Mouse (Mus musculus) right cerebral cortex, adult 18-20 months (tissue): ENCODE data around the gene Serinc5.

Experiments used
- DNase-seq: peaks from one replicate; pipeline ENCODE4 v3.0.0; 2022; ENCODE audit warnings: mixed read lengths

Serinc5 gene

DNA sequence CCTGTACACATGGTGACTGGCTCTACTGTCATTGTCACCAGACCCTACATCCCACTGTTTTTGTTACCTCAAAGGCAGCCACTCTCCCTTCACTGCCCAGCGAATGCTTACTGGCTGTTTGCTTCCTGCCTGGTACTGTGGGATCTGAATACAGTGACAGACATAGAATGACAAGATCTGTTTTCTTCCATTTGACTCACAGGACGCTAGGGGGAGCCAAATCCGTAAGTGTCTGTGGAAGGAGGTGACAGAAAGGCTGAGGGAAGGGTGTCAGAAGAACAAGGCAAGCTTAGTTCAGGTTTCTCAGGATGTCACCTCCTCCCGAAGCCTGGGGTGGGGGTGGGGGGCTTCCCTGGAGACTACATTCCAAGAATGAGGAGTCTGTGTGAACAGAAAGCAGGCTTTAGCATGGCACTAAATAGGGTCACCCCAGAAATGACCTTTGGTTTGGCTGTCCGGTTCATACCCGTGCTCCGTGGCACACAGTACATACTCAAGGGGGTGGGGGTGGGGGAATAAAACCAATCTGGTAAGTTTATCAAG is 140.2 kb downstream of the Serinc5 start:
- peak; percentile 87 for DNase-seq

- peak; percentile 95 for DNase-seq
These were observed 141.1 kb downstream of the Serinc5 start for GRCm38 (mm10) chr13:92751726-92752565.

GRCm38 (mm10) chr13:92753676-92754075 is 142.8 kb downstream of the Serinc5 start:
- DNase-seq = no peak

DNA sequence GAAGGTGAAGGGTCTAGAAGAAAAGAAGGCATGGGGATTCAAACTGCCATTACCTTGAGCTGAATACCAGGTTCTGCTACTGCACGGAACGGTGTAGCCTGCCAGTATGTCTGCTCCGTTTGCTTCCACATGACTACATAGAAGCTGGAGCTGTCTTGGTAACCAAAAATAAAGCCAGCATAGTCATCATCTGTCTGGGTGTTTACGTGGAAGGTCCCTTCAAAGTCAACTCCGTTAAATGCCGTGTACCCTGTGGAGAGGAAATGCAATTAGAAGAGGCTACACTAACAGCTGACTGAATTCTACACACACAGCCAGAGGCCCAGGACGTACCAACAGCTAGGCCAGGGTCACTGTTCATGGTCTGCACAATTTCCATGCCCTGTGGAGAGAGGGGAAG is 144.1 kb downstream of the Serinc5 start:
- DNase-seq = no peak

GRCm38 (mm10) chr13:92757972-92758585 is 147.2 kb downstream of the Serinc5 start:
- DNase-seq = no peak

- no peak for DNase-seq
These were observed 148.2 kb downstream of the Serinc5 start for GRCm38 (mm10) chr13:92759096-92759495.

DNA sequence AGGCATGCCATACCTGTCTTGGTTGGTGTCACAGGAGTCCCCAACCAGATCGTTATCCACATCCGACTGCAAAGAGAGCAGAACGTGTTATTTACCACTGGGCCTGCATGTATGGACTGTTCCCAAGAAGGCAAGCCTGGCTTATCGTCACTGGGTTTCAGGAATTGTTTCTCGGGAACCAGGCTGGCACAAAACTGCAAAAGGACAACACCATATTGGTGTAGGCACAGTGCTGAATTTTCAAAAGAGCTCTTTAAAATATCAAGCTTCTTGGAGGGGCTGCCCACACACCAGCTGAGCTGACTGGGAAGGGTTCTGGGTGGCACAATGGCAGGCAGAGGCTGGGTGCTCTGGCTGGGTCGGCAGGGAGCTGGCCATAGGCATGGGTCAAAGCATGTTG is 149.6 kb downstream of the Serinc5 start:
- peak; percentile 64 for DNase-seq
